Mouse (Mus musculus): ENCODE results near the gene Hhat.
A peak's percentile ranks its signal among the peaks of the same experiment; 100 is the strongest.

The Hhat gene

DNA sequence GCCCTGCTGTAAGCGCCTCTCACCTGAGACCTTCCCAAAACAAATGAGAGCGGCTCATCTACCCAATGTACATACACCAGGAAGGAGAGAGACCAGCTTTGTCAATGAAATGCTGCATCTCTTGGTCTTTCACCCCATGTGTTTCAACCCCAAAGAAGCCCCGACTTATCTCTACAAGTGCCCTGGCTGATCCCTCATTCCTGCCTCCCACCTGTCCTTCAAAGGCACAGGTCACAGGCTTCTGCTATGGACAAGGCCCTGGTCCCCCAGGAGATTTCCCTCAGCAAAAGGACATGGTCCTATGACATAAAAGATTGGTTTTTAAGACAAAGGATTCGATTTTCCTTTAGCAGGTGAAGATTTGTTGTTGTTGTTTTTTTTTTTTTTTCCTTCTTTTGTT, 227.3 kb downstream of the Hhat start:
- no peak for DNase-seq

DNA sequence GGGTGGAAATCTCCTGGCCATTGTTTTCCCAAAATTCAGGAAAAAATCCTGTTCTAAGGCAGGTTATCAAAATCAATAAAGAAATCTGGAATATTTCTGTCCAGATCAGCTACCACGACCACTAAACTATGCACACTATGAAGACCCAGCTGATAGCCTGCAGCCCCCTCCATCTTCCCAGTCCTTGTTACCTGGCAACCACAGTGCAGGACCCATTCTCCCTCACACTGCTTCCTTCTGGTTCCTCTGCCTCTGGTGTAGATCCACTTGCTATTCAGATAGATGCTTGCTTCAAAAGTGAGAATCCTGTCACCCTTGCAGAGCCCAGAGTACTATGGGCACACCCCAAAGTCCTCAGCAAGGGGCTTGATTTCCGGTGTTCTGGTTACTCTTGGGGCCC, 228.9 kb downstream of the Hhat start:
- no peak for DNase-seq

DNA sequence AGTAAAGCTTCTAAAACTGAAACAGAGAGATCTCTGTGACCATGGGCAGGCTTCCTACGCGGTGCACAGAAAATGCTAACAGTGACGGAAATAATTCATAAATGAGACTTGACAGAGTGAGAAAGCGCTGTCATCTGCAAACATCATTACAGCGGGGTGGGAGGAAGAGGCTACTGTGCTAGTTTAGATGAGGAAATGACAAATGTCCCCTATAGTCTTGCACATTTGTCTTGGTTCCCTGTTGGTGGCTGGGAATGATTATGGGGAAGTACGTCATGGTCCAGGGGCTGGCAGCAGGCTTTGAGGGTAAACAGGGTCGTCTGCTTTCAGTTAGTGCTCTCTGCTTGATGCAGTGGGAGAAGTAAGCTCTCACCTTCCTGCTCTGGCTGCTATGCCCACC, 233.9 kb downstream of the Hhat start:
- no peak for DNase-seq

DNA sequence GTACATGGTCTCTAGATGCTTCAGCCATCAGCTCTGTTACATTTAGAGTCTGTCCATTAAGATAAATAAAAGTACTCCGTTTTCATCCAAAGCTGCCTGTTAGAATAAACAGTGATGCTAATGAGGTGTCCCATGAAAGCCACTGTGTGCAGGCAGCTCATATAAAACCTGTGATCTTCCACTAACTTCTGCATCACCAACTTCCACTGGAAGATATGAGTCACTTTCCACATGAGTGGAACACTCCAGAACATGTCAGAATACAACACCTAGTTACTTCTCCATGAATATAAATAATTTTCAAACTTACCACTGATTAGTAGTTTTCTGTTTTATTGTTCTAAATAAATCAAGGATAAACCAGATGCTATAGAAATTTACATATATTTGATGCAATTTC, 234.6 kb downstream of the Hhat start:
- DNase-seq: no peak

DNA sequence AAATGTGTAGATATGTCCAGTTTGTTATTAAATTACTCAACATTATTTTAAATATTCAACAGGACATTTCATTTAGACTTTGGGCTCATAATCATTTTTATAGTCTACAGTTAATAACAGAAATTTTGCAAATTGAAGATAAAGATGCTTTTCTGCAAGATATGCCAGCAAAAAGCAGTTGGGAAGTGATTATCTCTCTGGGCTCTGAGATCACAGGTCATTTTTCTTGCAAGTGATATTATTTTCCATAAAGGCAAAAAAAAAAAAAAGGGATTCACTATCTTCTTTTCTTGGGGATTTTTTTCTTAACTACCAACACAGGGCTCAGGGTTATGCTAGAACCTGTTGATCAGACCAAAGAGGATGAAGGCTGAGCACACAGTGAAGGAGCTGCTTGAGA, 238.0 kb downstream of the Hhat start:
- DNase-seq: no peak

DNA sequence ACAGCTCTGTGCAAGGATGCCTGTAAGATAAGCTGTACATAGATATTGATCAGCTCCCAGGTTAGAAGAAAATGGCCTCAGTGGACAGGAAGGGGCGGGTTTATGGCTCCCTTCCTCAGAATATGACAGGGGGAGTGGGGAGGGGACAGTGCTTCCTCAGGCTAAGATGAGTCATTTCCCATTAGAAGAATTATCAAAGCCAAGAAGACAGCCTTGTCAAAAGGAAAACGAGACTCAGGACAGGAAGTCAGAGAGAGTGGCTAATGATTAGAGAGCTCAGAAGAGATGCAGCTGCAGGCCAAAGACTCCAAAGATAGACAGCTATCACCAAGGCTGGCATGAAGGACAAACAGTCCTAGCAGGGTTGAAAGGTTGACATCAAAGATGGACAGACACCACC, 238.8 kb downstream of the Hhat start:
- no peak for DNase-seq

DNA sequence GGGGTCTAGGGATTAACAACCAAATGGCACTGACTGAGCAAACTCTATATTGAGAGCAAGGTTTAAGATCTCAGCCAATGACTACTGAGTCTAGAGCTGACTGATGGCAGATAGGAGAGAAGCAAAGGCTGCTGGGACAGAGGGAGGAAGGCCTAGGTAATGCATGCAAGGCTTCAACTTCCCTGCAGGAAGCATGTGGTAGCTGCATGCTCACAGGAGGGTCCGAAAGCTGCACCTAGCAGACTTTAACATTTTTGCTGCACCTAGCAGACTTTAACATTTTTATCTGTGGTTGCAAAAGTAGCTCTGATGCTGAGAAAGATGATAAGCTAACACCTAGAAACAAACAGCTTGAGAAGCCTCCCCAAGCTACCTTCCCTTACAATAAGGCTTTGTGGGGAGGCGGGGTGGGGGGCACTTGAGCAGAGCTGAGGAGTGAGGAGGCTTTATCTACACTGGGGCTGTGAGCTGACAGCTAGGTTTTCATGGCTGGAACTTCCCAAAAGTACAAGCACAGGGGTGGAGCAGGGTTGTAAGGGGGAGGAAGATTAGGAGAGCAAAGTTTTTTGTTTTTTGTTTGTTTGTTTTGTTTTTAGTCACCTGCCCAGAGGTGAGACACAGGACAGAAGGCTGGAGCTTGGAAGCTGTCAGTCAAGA, 239.4 kb downstream of the Hhat start:
- DNase-seq: no peak

DNA sequence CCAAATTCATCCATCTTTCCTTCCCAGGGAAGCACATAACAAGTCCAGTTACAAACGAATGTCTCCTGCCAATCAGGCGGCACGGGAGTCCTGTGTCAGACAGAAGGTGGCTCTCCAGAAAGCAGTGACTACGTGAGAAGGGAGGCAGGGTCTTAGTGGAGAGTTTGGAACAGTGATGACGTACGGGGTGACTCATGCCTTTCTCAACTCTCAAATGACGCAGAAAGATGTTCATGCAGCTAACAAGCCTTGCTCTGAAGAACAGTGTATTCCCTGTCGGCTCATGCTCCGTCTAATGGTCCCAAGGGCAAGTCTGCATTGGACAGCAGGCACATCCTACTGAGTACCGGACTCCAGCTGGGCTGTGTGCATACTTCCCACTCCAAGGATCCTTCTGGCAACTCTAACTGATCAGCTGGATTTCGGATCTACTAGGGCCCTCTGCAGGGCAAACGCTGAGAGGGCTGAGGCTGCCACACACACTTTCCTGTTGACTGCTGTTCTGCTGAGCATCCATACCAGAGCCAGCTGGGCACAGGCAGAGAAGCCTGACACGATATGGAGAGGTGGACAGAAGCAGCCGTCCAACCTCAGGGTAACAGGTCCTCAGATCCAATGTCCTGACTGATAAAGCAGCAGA, 245.2 kb downstream of the Hhat start:
- peak in 1 of 2 experiments; percentile 29 for DNase-seq

DNA sequence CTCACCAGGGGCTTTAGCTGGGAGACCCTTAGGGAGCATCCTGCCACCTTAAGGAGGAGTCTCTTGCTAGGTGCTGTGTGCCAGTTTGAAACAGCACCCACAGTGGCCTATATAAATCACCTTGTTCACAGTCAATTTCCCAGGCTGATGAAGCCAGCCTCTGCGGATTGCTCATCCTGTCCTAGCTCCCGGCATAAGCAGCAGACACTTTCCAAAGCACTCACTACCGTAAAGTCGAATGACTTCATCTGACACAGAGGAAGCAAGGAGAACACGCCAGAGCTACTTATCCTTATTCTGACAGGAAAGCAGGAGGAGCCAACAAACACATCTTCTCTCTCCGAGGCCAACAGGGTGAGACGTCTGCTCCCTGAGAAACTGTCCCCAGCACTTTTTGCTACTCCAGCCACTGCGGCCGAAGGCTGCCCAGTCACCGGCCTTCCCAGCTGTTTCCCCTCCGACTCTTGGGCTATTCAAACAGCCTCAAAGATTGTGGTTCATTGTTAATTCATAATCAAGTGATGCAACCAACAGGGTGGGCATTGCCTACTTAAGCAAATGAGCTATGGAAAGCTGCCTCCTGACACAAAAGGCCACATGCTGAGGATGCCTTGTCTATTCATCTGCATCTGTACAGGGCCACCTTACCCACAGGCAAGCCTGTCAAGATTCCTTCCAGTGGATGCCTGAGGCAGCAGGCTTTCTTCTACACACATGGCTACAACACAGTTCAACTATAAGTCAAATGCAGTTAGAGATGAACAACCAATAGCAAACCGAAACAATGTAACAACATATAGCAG, 248.4 kb downstream of the Hhat start:
- DNase-seq: no peak

DNA sequence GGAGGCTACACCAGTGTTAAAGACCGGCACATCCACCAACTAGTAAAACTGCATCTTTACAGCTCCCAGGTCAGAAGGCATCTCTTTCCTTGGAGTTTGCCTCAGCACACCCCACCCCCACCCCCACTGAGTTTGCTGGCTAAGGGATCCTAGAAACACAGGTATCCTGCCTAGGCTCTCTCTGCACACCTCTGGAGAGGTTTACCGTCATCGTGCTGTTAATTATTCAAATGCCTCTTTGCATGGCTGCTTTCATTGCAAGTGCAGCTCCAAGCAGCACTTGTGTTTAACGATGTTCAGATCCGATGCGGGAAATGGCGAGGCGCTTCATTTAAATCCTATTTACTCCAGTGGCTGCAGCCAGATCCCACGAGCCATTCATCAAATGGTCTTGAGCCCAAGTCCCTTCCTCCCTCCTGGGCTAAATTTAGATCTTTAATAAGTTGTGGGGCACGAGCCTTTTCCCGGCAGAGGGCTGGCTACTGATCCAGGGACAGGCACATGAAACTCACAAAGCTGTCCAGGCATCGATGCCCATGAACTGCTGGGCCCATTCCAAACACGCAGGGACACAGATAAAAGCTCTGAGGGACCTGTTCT, 250.1 kb downstream of the Hhat start:
- DNase-seq: peak; percentile 29 to 43

DNA sequence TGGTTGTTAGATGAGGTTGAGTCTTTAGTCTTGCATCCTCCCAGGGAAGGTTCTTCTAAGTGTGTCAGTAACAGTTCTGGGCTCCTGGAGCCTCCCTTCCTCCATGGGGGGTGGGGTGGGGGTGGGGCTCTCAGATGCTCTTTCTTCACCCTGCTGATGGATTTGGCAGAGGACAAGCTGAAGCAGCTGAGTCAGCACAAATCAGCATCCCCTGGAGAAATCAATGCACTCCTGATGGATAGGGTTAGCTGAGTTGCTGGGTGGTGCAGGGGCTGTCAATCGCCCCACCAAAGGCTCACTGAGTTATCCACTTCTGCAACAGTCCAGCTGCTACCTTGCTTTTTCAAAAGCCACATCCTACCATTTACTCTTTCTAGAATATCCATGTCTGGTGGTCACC, 251.3 kb downstream of the Hhat start:
- DNase-seq: no peak

DNA sequence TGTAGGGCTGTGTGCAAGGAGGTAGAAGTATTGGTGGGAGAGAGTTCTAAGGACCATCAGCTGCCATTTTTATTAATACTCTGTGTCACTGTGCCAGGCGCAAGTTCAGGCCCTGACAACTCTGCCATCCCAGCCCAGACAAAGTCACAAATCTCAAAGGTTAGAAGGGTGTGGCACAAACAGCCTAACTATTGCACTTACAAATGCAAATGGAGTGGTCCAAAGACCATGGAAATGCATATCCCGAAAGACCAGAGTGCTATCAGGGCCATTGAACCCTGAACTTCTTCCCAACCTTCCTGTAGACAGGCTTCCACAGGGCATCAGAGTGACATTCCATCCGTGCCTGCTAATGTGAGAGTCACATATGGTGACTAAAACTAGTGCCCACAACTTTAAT, 255.7 kb downstream of the Hhat start:
- no peak for DNase-seq

DNA sequence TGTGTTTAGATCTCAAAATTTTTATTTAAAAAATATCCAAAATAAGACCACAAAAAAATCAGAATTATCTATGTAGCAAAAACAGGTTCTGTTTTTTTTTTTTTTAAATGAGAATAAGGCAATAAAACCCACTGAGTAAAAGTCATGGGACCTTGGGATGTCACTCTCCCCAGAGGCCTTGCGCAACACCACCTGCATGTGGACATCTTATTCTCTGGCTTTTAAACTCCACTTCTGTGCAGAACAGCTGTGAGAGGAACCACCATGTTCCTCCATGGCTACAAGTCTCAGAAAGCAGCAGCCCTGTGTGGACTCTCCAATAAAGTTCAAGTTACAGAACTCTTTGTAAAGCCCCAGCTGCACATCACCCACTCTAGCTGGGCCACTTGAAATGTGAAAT, 258.2 kb downstream of the Hhat start:
- DNase-seq: no peak

DNA sequence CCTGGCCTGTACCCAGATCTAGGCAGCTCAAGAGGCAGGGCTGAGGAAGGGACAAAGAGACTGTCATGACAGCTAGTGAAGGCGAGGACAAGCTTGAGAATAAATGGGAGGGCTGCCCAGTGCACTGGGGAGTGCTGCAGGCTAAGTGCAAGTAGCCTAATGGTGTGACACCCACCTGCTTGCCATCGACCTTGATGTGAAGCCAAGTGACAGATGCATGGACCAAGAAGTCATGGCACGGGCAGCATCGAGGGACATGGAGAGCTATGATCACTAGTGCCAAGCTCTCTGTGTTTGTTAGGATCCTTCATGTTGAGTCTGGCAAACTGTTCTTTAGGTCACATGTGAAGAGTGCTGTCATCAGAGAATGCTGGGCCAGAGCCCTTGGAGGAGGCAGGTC, 267.4 kb downstream of the Hhat start:
- peak; percentile 78 to 83 for DNase-seq

DNA sequence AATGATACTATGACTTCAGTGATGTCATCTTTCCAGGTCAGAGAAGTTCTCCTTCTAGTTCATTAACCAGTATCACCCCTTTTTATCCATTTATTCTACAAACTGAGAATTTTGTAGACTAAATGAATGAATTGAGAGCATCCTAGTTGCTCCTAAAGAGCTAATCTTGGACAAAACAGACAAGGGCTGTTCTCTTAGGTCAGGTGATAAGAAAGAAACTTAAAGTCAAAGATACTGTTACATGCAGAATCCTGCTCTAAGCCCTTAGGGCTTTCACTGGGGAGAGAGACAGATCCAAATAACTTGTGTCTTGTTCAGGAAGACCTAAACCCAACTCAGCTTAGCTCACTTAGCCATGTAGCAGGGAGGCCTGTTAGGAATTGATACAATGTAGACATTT, 268.2 kb downstream of the Hhat start:
- DNase-seq: no peak

DNA sequence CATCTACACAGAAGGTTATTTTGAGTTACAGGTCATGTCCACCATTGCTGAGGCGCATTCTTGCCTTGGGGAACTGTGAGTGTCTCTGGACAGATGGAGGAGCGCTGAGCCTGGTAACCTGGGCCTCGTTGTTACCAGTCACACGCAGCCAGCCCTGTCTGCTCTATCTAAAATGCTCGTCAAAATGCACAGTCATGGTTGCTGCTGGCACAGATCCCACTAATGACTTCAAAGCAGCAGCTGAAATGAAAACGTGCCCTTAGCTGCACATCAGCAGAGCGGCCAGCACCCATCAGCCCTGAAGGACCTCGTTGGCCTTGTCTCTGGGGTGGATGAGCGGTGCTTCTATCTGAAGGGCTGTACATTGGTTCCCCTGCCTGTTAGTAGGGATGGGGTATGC, 269.0 kb downstream of the Hhat start:
- DNase-seq: peak; percentile 41 to 47

DNA sequence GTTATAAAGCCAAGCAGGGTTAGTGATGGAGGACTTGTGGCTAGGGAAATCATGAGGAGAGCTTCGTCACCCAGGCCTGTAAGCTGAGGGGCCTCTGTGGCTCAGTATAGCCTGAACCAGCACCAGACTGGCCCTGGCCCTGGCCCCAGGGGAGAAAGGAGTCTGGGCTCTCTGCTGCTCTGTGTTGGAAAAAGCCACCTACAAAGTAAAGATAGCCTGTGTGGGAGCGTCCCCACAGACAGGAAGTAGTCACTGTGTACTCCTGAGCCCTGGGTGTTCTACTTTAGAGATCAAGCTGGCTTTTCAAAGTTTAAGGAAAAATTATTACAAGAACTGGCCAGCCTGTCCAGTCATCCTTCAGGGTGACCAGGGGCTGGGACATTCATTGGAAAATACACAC, 273.5 kb downstream of the Hhat start:
- no peak for DNase-seq

DNA sequence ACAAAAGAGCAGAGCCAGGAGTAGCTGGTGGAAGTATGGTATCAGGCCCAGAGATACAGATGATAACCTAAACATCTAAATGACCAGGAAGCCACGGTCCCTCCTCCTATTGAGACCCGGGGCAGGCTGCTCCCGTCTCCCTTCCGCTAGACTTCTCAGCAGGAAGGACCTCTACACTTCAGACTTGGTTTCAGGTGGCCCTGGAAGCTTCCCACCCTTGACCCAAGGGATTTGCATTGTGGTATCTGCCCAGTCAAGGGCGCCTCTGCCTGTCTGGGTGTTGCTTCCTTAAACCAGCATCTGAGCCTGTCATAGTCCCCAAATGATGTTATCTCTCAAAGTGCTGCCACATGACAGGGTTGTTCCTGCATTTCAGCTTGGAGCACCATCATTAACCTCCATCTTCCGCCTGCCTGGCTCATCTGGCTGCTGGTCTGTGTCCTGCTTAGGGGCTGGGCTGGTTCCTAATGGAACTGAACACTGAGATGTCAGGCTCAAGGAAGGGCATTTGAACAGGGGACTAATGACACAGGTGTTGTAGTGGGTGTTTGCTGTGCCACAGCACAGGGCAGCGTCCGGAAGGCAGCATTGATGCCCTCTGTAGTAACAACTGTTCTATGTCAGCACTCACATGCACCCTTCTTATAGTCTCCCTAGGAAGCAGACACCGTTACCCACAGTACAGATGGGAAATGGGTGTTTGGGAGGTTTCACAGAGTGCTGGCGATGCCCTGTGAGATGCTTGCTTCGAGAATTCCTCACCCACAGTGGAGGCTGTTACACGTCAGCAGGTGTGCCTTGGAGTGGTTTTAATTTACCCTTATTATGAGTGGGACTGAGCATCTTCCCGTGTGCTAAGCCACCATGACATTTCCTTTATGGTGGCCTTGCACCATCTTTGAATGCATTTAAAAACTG, 280.9 kb downstream of the Hhat start:
- no peak for DNase-seq

DNA sequence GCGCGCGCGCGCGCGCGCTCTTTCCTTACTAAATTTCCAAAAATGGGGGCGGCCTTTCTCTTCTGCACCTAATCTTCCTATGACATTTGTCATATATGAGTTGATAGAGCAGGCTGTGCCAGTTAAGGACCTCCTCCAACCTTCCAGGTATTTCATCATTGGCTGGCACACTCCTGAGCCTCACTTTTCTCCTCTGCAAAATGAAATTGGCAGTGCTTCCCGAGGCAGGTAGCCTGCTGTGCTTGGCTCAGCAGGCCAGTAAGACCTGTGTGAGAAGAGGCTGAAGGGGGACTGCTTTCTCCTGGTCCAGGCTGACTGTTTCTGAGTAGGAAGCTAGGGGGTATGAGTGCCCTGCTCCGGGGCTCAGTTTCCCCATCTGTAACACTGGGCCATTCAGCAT, 283.5 kb downstream of the Hhat start:
- DNase-seq: peak; percentile 66 to 81

DNA sequence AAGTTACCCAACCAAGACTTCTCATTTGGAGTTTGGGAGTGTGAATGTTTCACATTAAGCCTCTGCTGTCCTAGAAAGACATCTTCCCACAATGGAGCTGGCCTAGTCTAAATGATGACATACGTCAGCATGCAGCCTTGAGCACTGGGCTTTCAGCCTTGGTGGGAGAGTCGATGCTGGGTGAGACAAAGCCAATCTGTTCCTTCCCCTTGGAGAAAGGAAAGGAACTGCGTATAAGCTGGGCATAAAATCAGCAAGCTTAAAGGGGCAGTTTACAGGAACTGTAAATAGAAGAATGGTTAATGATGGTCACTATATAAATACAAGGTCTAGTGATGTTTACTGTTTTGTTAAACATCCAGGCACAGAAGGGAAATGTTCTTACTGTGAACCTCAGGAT, 286.0 kb downstream of the Hhat start:
- DNase-seq: no peak

DNA sequence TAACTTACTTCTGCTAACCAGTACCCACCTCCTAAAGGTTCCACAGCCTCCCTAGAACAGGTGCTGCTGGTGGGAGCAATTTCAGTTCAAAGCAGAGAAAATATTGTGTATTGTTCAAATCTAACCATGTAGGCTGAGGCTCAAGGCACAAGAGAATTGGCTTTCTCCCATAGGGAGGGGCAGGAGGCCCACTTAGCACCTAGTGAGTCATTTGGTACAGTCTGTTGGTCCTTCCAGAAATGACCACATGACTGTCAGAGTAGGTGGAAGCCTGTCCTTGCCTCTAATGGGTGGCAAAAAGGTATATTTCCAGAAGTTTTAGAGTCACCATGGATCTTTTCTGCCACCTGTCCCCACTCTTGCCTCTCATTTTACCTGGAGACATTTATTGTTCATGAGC, 289.6 kb downstream of the Hhat start:
- no peak for DNase-seq

DNA sequence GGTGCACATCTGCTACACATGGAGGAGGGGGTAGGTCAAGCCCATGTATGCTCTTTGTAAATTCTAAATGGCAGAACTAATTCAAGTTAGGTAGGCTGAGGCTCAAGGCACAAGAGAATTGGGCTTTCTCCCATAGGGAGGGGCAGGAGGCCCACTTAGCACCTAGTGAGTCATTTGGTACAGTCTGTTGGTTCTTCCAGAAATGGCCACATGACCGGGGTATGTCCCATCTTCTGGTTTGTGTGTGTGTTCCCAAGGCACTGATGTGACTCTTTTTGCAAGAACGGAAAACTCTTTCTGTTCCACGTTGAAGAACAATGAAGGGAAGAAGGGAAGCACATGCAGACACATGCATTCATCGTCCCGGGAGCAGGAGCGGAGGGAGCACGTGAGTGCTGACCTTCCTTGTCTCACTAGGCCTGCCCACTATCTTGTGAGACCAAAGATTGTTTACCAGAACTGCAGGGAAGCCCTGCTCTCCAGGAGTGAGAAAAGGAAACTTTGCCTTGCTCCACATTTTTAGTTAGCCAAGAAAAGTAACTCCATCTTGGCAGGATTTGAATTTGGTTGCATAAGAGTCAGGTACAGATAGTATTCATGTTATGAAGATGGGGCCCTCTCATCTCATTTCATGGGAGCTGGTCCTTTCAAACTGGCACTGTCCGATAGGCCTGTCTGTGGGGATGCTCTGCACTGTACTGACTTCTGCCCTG, 290.8 kb downstream of the Hhat start:
- DNase-seq: no peak
